Mouse (Mus musculus) embryonic facial prominence, embryonic 15.5 days (tissue): ENCODE data around the gene Actrt2. TPM values are rescaled to one million over a fixed set of nuclear protein-coding genes. Genes with fewer than 3 reads are reported as not detected.

ENCODE experiments used
- ATAC-seq: fragments of 200-750 bp; cut with Nextera tagmentation; 2 replicates; pipeline ENCODE4 v1.8.0; 2017; ENCODE audit warnings: low read depth, moderate TSS enrichment; ENCODE audit not compliant: insufficient number of reproducible peaks, low FRiP score, low TSS enrichment
- H3K27ac ChIP-seq: fragments of 300-500 bp; sonication (generic); replicated peaks from 2 replicates; pipeline ENCODE4 v1.5.1; 2015; ENCODE audit warnings: mild to moderate bottlenecking, inconsistent platforms
- H3K27me3 ChIP-seq: fragments of 300-500 bp; sonication (generic); 2 replicates; pipeline ENCODE4 v1.6.1; 2015; ENCODE audit warnings: inconsistent platforms
- H3K36me3 ChIP-seq: fragments of 300-500 bp; sonication (generic); 2 replicates; pipeline ENCODE4 v1.6.1; 2015; ENCODE audit warnings: mild to moderate bottlenecking, inconsistent platforms
- H3K4me1 ChIP-seq: fragments of 300-500 bp; sonication (generic); 2 replicates; pipeline ENCODE4 v1.6.1; 2015; ENCODE audit warnings: inconsistent platforms
- H3K4me2 ChIP-seq: fragments of 300-500 bp; sonication (generic); replicated peaks from 2 replicates; pipeline ENCODE4 v1.6.1; 2015; ENCODE audit warnings: mild to moderate bottlenecking, inconsistent platforms
- H3K4me3 ChIP-seq: fragments of 300-500 bp; sonication (generic); replicated peaks from 2 replicates; pipeline ENCODE4 v1.5.1; 2015; ENCODE audit warnings: mild to moderate bottlenecking, inconsistent platforms
- H3K9ac ChIP-seq: fragments of 300-500 bp; sonication (generic); 2 replicates; pipeline ENCODE4 v1.6.1; 2015; ENCODE audit warnings: inconsistent platforms
- H3K9me3 ChIP-seq: fragments of 300-500 bp; sonication (generic); replicated peaks from 2 replicates; pipeline ENCODE4 v1.6.1; 2016; ENCODE audit warnings: inconsistent platforms
- WGBS: fragments of 180-500 bp; shearing (Covaris S2); methylation state at CpG from one replicate; pipeline ENCODE4 v1.1.7; 2015; 5-methylcytosine and 5-hydroxymethylcytosine counted together
- polyA plus RNA-seq: library from polyadenylated mRNA; unstranded; fragments of >200 nt; fragmentation: Nextera tagmentation; extraction: Ambion mirVana; gene quantifications from 2 replicates; pipeline ENCODE4 v1.2.1, GENCODE M21; 2015

Actrt2 gene
- polyA plus RNA-seq, 1 experiment from 2014 or later = not detected

GRCm38 (mm10) chr4:154637468-154638319 lies 30.0 kb downstream of the Actrt2 start:
- Histone ChIP-seq H3K4me2 (peak overlapping the region; percentile 93), H3K4me1 (peaks cover 41% of the 10 kb centered on the region), H3K27ac (peak overlapping the region; percentile 89), H3K36me3 (no peaks in the 10 kb centered on the region), H3K9me3 (no peaks in the 10 kb centered on the region), H3K27me3 (peaks cover 97% of the 10 kb centered on the region), H3K9ac (peak overlapping the region; percentile 31), H3K4me3 (peak overlapping the region; percentile 65)
- ATAC-seq = no peak
- WGBS = 1% methylated on average over 59 of the region's 73 CpGs

- ATAC-seq = peak; percentile 39
- no peaks in the 10 kb centered on the region for H3K9me3 ChIP-seq
- H3K36me3 ChIP-seq = no peaks in the 10 kb centered on the region
- H3K4me2 ChIP-seq = peak within 1 kb of the TSS; percentile 93
- peaks cover 92% of the 10 kb centered on the region for H3K27me3 ChIP-seq
- H3K4me3 ChIP-seq = peak within 1 kb of the TSS; percentile 65
- peaks cover 39% of the 10 kb centered on the region for H3K4me1 ChIP-seq
- H3K9ac ChIP-seq = peak within 1 kb of the TSS; percentile 54
- under 1% methylated on average over 47 of the region's 47 CpGs for WGBS
- H3K27ac ChIP-seq = peak within 1 kb of the TSS; percentile 89
These were observed 30.9 kb downstream of the Actrt2 start, which contains the start of gene Prdm16 for GRCm38 (mm10) chr4:154636721-154637311. Gene Prdm16, minus strand, starts transcription at chr4:154636873.

- Histone ChIP-seq H3K9ac (peak overlapping the region; percentile 54), H3K27ac (peak overlapping the region; percentile 89), H3K9me3 (no peaks in the 10 kb centered on the region), H3K4me1 (peaks cover 31% of the 10 kb centered on the region), H3K27me3 (peaks cover 92% of the 10 kb centered on the region), H3K36me3 (no peaks in the 10 kb centered on the region), H3K4me3 (peak overlapping the region; percentile 65), H3K4me2 (peak overlapping the region; percentile 93)
- WGBS = under 1% methylated on average over 23 of the region's 30 CpGs
- ATAC-seq = peak; percentile 80
These were observed 31.6 kb downstream of the Actrt2 start for GRCm38 (mm10) chr4:154636053-154636433.

- 1% methylated on average over 94 of the region's 94 CpGs for WGBS
- H3K9me3 ChIP-seq = no peaks in the 10 kb centered on the region
- peaks cover 31% of the 10 kb centered on the region for H3K4me1 ChIP-seq
- H3K27ac ChIP-seq = peak overlapping the region; percentile 89
- H3K9ac ChIP-seq = peak overlapping the region; percentile 54
- H3K4me3 ChIP-seq = peak overlapping the region; percentile 65
- ATAC-seq = peak; percentile 41
- peaks cover 89% of the 10 kb centered on the region for H3K27me3 ChIP-seq
- no peaks in the 10 kb centered on the region for H3K36me3 ChIP-seq
- peak overlapping the region; percentile 93 for H3K4me2 ChIP-seq
These were observed 32.2 kb downstream of the Actrt2 start for GRCm38 (mm10) chr4:154635241-154636052.

GRCm38 (mm10) chr4:154634470-154635240 lies 33.0 kb downstream of the Actrt2 start:
- no peak for ATAC-seq
- peaks cover 31% of the 10 kb centered on the region for H3K4me1 ChIP-seq
- peaks cover 81% of the 10 kb centered on the region for H3K27me3 ChIP-seq
- peak overlapping the region; percentile 65 for H3K4me3 ChIP-seq
- 0 out of 2 replicates have a peak overlapping the region, but pooled peaks have one; percentile 89 for H3K27ac ChIP-seq
- H3K9ac ChIP-seq = peak overlapping the region; percentile 54
- H3K36me3 ChIP-seq = no peaks in the 10 kb centered on the region
- WGBS = 20% methylated on average over 44 of the region's 44 CpGs
- no peaks in the 10 kb centered on the region for H3K9me3 ChIP-seq
- H3K4me2 ChIP-seq = peak overlapping the region; percentile 93

GRCm38 (mm10) chr4:154634001-154634400 lies 33.7 kb downstream of the Actrt2 start:
- peaks cover 31% of the 10 kb centered on the region for H3K4me1 ChIP-seq
- H3K27ac ChIP-seq = no peak overlapping the region
- H3K36me3 ChIP-seq = no peaks in the 10 kb centered on the region
- 52% methylated on average over 3 of the region's 3 CpGs for WGBS
- ATAC-seq = no peak
- no peak overlapping the region for H3K9ac ChIP-seq
- H3K9me3 ChIP-seq = no peaks in the 10 kb centered on the region
- H3K27me3 ChIP-seq = peaks cover 79% of the 10 kb centered on the region
- H3K4me3 ChIP-seq = peak overlapping the region; percentile 65
- peak overlapping the region; percentile 93 for H3K4me2 ChIP-seq

GRCm38 (mm10) chr4:154632800-154633764 lies 34.6 kb downstream of the Actrt2 start:
- peaks cover 76% of the 10 kb centered on the region for H3K27me3 ChIP-seq
- no peak for ATAC-seq
- 0 out of 2 replicates have a peak overlapping the region, but pooled peaks have one; percentile 6 for H3K9ac ChIP-seq
- H3K4me2 ChIP-seq = peak overlapping the region; percentile 93
- H3K4me1 ChIP-seq = peaks cover 34% of the 10 kb centered on the region
- no peaks in the 10 kb centered on the region for H3K36me3 ChIP-seq
- H3K9me3 ChIP-seq = no peaks in the 10 kb centered on the region
- 52% methylated on average over 14 of the region's 14 CpGs for WGBS
- no peak overlapping the region for H3K27ac ChIP-seq
- H3K4me3 ChIP-seq = peak overlapping the region; percentile 65

GRCm38 (mm10) chr4:154630763-154631162 lies 36.9 kb downstream of the Actrt2 start:
- no peak overlapping the region for H3K4me2 ChIP-seq
- no peak overlapping the region for H3K9ac ChIP-seq
- peaks cover 23% of the 10 kb centered on the region for H3K4me1 ChIP-seq
- H3K4me3 ChIP-seq = no peak overlapping the region
- WGBS = 46% methylated on average over 3 of the region's 3 CpGs
- no peak overlapping the region for H3K27ac ChIP-seq
- peaks cover 57% of the 10 kb centered on the region for H3K27me3 ChIP-seq
- H3K36me3 ChIP-seq = no peaks in the 10 kb centered on the region
- ATAC-seq = no peak
- no peaks in the 10 kb centered on the region for H3K9me3 ChIP-seq

- Histone ChIP-seq H3K4me1 (peaks cover 16% of the 10 kb centered on the region), H3K9ac (no peak overlapping the region), H3K9me3 (no peaks in the 10 kb centered on the region), H3K4me2 (no peak overlapping the region), H3K4me3 (no peak overlapping the region), H3K27ac (no peak overlapping the region), H3K27me3 (peaks cover 26% of the 10 kb centered on the region), H3K36me3 (no peaks in the 10 kb centered on the region)
- 77% methylated on average over 5 of the region's 5 CpGs for WGBS
- no peak for ATAC-seq
These were observed 40.1 kb downstream of the Actrt2 start for GRCm38 (mm10) chr4:154627419-154628142.
